Mouse (Mus musculus) cerebellum, adult 2 months (tissue): ENCODE data around the gene Nkap. TPM values are rescaled to one million over a fixed set of nuclear protein-coding genes. Genes with fewer than 3 reads are reported as not detected.
"Not testable (repeated sequence)": the region's sequence is repeated elsewhere in the genome, so short reads cannot be mapped to it uniquely, and the experiment has no call there.

Source experiments
- DNase-seq, 2 experiments: peaks; one replicate each; pipeline ENCODE4 v3.0.0; 2021
- H3K27ac ChIP-seq: fragments of 200-500 bp; 2 replicates; pipeline ENCODE4 v1.5.1; 2012; ENCODE audit warnings: low read length, control low read depth, inconsistent platforms; ENCODE audit not compliant: insufficient read depth
- H3K27me3 ChIP-seq: fragments of 200-500 bp; 2 replicates; pipeline ENCODE4 v1.6.1; 2012; ENCODE audit warnings: inconsistent platforms, mild to moderate bottlenecking, low read length, moderate library complexity; ENCODE audit not compliant: control insufficient read depth, insufficient read depth
- H3K4me1 ChIP-seq: fragments of 200-500 bp; 2 replicates; pipeline ENCODE4 v1.6.1; 2011; ENCODE audit warnings: low read length; ENCODE audit not compliant: control insufficient read depth, insufficient read depth
- H3K4me3 ChIP-seq: fragments of 200-500 bp; replicated peaks from 2 replicates; pipeline ENCODE3; 2011; ENCODE audit warnings: mild to moderate bottlenecking, low read depth, low read length, control low read depth; ENCODE audit not compliant: insufficient read depth
- CTCF ChIP-seq: fragments of 200-500 bp; IDR thresholded peaks from 2 replicates; pipeline ENCODE4 v1.5.1; 2011; ENCODE audit warnings: low read depth, mild to moderate bottlenecking, control low read depth, low read length, moderate library complexity, borderline replicate concordance; ENCODE audit not compliant: insufficient read depth
- POLR2A ChIP-seq: fragments of 200-500 bp; IDR thresholded peaks from 2 replicates; pipeline ENCODE4 v1.6.1; 2011; ENCODE audit warnings: low read length, control low read depth, borderline replicate concordance; ENCODE audit not compliant: insufficient read depth
- WGBS: fragments of 180-500 bp; shearing (Covaris S2); methylation state at CpG from one replicate; pipeline ENCODE4 v1.1.7; 2018; 5-methylcytosine and 5-hydroxymethylcytosine counted together
- polyA plus RNA-seq: library from polyadenylated mRNA; depleted of rRNA; stranded (reverse); fragments of >200 nt; gene quantifications from 2 replicates; pipeline ENCODE4 v1.2.3, GENCODE M21; 2012

Nkap gene
- polyA plus RNA-seq, 1 experiment, result 6.1 TPM

DNA sequence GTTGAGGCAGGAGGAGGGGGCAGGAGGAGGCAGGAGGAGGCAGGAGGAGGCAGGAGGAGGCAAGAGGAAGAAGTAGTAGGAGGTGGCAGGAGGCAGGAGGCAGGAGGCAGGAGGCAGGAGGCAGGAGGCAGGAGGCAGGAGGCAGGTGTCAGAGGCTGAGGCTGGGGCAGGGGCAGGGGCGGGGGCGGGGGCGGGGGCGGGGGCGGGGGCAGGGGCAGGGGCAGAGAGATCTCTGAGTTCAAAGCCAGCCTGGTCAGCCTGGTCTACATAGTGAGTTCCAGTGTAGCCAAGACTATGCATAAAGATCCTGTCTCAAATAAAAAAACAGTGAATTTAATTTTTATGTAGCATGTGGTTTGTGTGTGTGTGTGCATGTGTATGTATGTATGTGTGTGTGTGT is 9.5 kb upstream of the Nkap start:
- DNase-seq, result no peak
- no peak overlapping the region for H3K4me3 ChIP-seq

DNA sequence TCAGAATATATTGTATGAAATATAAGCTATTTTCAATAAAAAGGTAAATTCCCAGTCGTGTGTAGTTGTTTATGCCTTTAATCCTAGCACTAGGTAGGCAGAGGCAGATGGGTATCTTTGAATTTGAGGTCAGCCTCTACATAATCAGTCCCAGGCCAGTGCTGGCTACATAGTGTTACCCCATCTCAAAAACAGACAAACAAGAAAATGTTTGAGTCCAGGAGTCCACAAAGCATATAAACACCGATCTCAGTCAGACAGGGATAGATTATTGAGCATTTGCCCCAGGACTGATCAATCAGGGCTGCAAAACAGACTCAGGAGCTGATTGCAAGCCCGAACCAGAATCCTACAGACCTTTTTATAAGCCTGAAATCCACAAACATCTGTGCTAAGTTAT is 7.0 kb upstream of the Nkap start:
- H3K4me1 ChIP-seq, result peaks cover 2% of the 10 kb centered on the region; the same call in 1 of the 2 replicates
- no peaks in the 10 kb centered on the region for H3K27me3 ChIP-seq
- H3K4me3 ChIP-seq, result no peak overlapping the region
- TF ChIP-seq CTCF (no peak), POLR2A (no peak)
- 55% methylated on average over 3 of the region's 3 CpGs for WGBS
- no peak for DNase-seq
- no peak overlapping the region for H3K27ac ChIP-seq

More for the DNA sequence above, 9.5 kb upstream of the Nkap start:
- Histone ChIP-seq H3K27ac (no peak overlapping the region), H3K4me1 (peaks cover 2% of the 10 kb centered on the region; the same call in 1 of the 2 replicates), H3K27me3 (no peaks in the 10 kb centered on the region)
- TF ChIP-seq CTCF, result no peak
- no peak for TF ChIP-seq POLR2A
- WGBS, result no CpG with 5 or more reads among the region's 5 CpGs

DNA sequence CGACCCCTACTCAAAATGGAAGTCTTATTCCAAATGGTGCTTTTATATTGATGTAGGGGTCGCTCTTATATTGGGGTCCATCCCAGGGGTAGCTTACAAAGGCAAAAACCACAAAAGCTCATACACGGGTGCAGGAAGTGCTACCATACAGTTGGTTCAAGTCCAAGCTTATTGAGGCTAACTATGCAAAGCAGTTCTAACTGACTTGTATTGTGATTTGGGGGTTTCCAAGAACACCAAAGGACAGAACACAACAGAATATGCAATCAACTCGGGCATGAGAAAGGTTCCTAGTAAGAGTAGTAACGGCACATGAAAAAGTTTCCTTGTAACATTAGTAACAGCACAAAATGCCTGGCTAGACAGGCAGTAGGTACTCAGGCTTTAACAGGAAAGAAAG is 6.4 kb upstream of the Nkap start:
- WGBS, result 68% methylated on average over 5 of the region's 5 CpGs
- no peak for TF ChIP-seq CTCF
- TF ChIP-seq POLR2A, result no peak
- H3K27ac ChIP-seq, result no peak overlapping the region
- DNase-seq, result no peak
- no peak overlapping the region for H3K4me3 ChIP-seq
- peaks cover 2% of the 10 kb centered on the region; the same call in 1 of the 2 replicates for H3K4me1 ChIP-seq
- H3K27me3 ChIP-seq, result no peaks in the 10 kb centered on the region

DNA sequence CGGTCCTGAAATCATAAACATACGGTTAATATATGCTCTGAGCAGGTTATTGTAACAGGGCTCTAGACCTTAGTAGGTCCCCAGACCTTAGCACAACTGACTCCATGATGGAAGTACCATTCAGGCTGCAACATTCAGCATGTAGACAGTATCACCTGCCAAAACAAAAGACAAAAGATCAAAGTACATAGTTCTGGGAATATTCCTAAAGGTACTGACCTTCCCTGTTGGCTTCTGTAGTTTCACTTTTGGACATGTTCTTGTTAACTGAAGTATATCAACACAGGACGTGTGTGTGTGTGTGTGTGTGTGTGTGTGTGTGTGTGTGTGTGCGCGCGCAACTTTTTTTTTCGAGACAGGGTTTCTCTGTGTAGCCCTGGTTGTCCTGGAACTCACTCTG is 1.1 kb upstream of the Nkap start:
- H3K4me1 ChIP-seq, result no peaks in the 10 kb centered on the region
- no peak for DNase-seq
- TF ChIP-seq POLR2A (no peak), CTCF (no peak)
- WGBS, result over 99% methylated on average over 7 of the region's 7 CpGs
- H3K27ac ChIP-seq, result no peak overlapping the region
- no peaks in the 10 kb centered on the region for H3K27me3 ChIP-seq
- H3K4me3 ChIP-seq, result no peak overlapping the region

DNA sequence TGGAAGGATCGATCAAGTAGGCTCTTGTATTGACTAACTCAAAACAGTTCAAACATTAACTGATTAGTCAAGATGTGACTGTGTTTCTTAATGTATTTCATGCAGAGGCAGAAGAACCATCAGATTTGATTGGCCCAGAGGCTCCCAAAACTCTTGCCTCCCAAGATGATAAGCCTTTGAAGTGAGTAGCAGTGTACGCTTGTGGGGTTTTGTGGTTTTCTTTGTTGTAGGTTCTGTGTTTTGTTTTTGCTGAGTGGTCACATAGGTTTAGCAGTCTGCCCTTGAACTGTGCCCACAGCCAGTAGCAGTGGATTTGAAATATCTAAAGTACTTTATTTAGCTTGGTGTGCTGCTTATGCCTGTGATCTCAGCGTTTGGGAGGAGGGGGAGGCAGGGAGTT is 15.1 kb downstream of the Nkap start:
- TF ChIP-seq POLR2A, result no peak
- no peak for TF ChIP-seq CTCF
- WGBS, result 89% methylated on average over 3 of the region's 3 CpGs

DNA sequence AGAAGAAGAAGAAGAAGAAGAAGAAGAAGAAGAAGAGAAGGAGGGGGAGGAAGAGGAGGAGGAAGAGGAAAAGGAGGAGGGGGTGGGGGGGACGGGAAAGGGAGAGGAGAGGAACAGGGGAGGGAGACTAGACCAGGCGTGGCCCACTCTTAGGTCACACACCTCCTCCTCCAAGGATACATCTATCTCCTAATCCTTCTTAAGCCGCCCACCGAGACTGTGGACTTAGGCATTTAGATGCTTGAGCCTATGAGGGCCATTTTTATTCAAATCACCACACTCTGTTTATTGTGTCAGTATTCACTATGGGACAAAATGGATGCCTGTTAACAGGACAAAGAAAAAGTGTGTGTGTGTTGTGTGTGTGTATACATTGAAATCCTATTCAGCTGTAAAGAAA is 17.9 kb downstream of the Nkap start:
- H3K27me3 ChIP-seq, H3K4me3 ChIP-seq, DNase-seq, H3K4me1 ChIP-seq, H3K27ac ChIP-seq: not testable (repeated sequence)
- 50% methylated on average over 1 of the region's 4 CpGs for WGBS

More for the DNA sequence above, 15.1 kb downstream of the Nkap start:
- no peak for DNase-seq
- H3K4me3 ChIP-seq, result no peak overlapping the region
- H3K4me1 ChIP-seq, result no peaks in the 10 kb centered on the region
- H3K27ac ChIP-seq, result no peak overlapping the region
- no peaks in the 10 kb centered on the region for H3K27me3 ChIP-seq

DNA sequence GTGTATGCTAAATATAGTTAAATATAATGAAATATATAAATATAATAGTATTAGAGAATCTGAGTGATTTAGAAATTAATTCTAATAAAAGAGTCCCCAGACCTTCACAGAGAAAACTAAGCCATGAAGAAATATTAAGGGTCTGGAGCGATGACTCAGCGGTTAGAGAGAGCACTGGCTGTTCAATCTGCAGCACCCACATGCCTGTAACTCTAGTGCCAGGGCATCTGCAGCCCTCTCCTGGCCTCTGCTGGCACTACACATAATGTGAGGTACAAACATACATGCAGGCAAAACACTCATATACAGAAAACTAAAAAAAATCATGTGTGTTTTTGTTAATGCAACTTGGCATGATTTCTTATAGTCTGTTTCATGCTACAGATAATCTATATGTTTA is 18.4 kb downstream of the Nkap start:
- DNase-seq, result peak in 1 of 2 experiments; percentile 5
- H3K27me3 ChIP-seq, result no peaks in the 10 kb centered on the region
- H3K4me3 ChIP-seq, result no peak overlapping the region
- H3K27ac ChIP-seq, result no peak overlapping the region
- no peak for TF ChIP-seq POLR2A
- TF ChIP-seq CTCF, result no peak
- 63% methylated on average over 2 of the region's 2 CpGs for WGBS
- H3K4me1 ChIP-seq, result no peaks in the 10 kb centered on the region

DNA sequence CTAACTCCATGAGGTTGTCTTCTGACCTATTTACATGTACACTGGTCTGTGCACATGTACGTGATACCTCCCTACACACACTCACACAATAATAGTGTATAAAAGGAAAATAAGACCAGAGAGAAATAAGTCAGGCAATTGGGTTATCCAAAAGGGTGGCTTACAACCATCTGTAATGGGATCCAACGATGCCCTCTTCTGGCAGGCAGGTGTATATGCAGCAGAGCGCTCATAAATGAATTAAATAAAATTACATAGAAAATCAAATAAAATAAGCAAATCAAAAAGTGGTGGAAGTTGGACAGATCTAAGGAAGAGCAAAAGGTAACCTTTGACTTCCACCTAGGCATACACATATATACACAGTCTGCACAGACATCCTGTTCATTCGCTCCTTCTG is 31.2 kb downstream of the Nkap start:
- Histone ChIP-seq H3K27ac (no peak overlapping the region), H3K4me1 (no peaks in the 10 kb centered on the region), H3K27me3 (no peaks in the 10 kb centered on the region), H3K4me3 (no peak overlapping the region)
- WGBS, result 65% methylated on average over 4 of the region's 4 CpGs
- DNase-seq, result no peak
- TF ChIP-seq POLR2A (no peak), CTCF (peak; percentile 28; the same call in 1 of the 2 replicates)

DNA sequence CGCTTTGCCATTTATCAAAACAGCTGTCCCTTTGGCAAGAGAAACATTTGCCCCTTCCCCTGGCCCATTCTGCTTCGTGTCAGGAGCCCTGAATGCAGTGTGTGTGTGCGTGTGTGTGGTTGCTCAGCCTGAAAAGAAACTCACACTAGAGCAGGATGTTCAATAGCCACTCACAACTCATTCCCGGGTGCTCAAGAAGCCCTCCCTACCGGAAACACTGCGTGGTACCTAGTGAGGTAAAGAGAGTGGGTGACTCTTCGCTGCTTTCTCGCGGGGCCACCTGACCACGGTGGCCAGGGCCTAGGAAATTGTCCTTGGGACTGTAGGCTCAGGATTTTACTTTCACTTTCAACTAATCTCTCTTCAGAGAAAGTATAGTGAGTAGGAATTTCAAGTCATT is 34.6 kb downstream of the Nkap start:
- 38% methylated on average over 10 of the region's 10 CpGs for WGBS
- no peak overlapping the region for H3K27ac ChIP-seq
- H3K4me3 ChIP-seq, result no peak overlapping the region
- no peak for DNase-seq
- H3K4me1 ChIP-seq, result no peaks in the 10 kb centered on the region
- TF ChIP-seq CTCF (no peak), POLR2A (no peak)
- H3K27me3 ChIP-seq, result no peaks in the 10 kb centered on the region

DNA sequence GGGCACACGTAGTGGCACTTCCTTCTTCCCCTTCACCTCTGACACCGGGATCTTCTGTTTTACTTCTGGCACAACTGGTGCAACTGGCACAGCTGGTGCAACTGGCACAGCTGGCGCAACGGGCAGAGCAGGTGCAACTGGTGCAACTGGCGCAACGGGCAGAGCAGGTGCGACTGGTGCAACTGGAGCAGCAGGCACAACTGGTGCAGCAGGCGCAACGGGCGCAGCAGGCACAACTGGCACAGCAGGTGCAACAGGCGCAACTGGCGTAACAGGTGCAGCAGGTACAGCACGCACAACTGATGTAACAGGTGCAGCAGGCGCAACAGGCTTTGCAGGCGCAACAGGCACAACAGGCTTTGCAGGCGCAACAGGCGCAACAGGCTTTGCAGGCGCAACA is 36.5 kb downstream of the Nkap start:
- TF ChIP-seq POLR2A (no peak), CTCF (no peak)
- H3K4me1 ChIP-seq, result no peaks in the 10 kb centered on the region
- no peaks in the 10 kb centered on the region for H3K27me3 ChIP-seq
- no peak for DNase-seq
- no peak overlapping the region for H3K27ac ChIP-seq
- WGBS, result 78% methylated on average over 18 of the region's 18 CpGs
- H3K4me3 ChIP-seq, result no peak overlapping the region
